Mouse (Mus musculus): ENCODE measurements at regions not wholly inside any gene's neighbourhood (a gene's known extent, or its start where the extent isn't known, plus 50 kb on each side); places are given as distances from the start of the nearest gene placed in this dataset.
"Not testable (repeated sequence)": the region's sequence is repeated elsewhere in the genome, so short reads cannot be mapped to it uniquely, and the experiment has no call there.

DNA sequence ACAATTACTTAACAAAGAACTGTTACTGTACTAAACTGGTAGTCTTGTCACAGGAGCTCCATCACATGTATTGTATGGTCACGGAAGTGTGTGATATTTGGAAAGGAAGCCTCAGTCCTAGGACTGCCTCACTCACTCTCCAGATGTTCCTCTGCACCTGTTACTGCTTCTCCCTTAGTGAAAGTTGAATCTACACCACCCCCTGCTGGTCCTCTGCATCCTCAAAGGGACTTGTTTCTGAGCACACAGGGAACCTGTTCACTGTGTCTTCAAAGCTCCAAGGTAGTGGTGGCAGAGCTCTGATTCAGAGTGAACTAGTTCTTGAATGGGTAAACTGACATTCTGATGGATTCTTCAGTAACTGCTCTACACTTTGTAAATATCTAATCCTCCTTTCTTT lies 391.7 kb upstream of the Zfp386 start:
- intact Hi-C loops (cut with DNase I): no loop called here
- Histone ChIP-seq H3K27ac (no peak overlapping the region), H3K4me3 (no peak overlapping the region)
- TF ChIP-seq CTCF (IDR thresholded peaks at IDR 0.05): no peak
- no peak for DNase-seq

DNA sequence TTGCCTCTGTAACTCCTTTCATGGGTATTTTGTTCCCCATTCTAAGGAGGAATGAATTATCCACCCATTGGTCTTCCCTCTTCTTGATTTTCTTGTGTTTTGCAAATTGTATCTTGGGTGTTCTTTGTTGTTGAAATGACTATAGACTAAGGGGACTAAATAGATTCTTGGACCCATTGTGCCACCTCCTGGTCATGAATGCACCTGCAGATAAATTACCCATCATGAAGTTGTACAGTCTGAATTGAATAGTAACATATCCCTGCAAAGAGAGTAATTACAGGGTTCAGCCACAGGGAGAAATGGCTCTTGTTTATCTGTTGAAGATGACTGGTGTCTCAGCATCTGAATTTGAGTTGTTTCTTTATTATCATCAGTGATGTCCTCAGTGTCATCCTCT lies 383.4 kb upstream of the Zfp386 start:
- DNase-seq; intact Hi-C loops (cut with DNase I); H3K4me3 ChIP-seq: not testable (repeated sequence)

DNA sequence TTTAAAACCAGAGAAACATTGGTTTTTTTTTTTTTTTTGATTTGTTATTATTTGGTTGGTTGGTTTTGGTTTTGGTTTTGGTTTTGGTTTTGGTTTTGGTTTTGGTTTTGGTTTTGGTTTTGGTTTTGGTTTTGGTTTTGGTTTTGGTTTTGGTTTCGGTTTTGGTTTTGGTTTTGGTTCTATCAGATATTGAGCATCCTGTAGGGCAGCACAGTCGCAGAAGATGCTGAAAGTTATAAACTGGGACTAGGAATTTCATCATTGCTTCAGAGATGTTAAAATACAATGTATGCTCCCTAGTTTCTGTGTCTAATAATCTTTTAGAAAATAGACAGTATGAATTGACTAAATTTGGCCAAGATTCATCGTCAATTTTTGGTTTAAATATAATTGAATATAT lies 375.8 kb upstream of the Zfp386 start:
- H3K4me3 ChIP-seq; H3K27ac ChIP-seq; intact Hi-C loops (cut with DNase I); DNase-seq: not testable (repeated sequence)

More for the DNA sequence above, 383.4 kb upstream of the Zfp386 start:
- H3K27ac ChIP-seq: not testable (repeated sequence)

DNA sequence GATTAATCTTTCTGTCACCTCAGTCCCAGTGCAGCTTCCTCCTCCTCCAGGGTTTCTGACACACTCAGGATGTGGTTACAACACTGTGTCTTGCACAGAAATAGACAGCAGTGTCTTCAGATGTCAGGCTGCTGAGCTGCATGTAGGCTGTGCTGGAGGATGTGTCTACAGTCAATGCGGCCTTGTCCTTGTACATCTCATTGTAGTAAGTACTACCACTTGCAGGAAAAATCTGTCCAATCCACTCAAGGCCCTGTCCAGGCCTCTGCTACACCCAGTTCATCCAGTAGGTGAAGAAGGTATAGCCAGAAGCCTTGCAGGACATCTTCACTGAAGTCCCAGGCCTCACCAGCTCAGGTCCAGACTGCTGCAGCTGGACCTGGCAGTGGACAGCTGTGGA lies 355.7 kb upstream of the Zfp386 start:
- H3K27ac ChIP-seq: no peak overlapping the region
- TF ChIP-seq CTCF (IDR thresholded peaks at IDR 0.05): no peak
- intact Hi-C loops (cut with DNase I): no loop called here

DNA sequence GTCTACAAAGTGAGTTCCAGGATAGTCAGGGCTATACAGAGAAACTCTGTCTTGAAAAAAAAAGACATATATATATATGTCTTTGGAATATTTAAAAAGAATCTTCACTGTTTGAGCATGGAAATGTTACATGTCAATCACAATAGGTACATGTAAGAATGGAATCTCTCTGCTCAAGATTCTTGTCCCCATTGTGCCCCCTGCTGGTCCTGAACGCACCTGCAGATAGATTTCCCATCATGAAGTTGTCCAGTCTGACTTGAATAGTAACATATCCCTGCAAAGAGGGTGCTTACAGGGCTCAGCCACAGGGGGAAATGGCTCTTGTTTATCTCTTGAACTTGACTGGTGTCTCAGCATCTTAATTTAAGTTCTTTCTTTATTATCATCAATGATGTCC lies 337.7 kb upstream of the Zfp386 start:
- intact Hi-C loops (cut with DNase I); DNase-seq; H3K27ac ChIP-seq; H3K4me3 ChIP-seq: not testable (repeated sequence)

More for the DNA sequence above, 355.7 kb upstream of the Zfp386 start:
- DNase-seq: no peak
- no peak overlapping the region for H3K4me3 ChIP-seq

DNA sequence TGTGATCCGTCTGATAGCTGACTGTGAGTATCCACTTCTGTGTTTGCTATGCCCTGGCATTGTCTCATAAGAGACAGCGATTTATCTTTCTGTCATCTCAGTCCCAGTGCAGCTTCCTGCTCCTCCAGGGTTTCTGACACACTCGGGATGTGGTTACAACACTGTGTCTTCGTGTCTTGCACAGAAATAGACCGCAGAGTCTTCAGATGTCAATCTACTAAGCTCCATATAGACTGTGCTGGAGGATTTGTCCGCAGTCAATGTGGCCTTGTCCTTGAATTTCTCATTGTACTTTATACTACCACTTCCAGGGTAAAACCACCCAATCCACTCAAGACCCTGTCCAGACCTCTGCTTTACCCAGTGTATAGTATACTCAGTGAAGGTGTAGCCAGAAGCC lies 305.5 kb upstream of the Zfp386 start:
- H3K4me3 ChIP-seq; intact Hi-C loops (cut with DNase I); DNase-seq; H3K27ac ChIP-seq: not testable (repeated sequence)

DNA sequence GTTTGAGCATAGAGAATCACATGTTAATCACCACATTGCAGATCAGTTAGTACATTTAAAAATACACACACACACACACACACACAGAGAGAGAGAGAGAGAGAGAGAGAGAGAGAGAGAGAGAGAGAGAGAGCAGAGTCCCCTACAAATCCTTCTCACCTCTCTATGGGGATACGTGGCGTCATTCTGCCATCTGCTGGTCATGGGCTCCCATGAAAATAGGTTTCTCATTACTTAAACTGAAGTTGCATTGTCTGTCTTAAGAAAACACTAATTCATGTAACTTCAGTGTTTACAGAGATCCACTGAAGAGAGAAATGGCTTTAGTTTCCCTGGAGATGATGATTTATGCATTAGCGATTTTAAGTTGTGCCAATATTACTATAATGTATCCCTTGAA lies 297.9 kb upstream of the Zfp386 start:
- DNase-seq; H3K27ac ChIP-seq; intact Hi-C loops (cut with DNase I); H3K4me3 ChIP-seq: not testable (repeated sequence)

DNA sequence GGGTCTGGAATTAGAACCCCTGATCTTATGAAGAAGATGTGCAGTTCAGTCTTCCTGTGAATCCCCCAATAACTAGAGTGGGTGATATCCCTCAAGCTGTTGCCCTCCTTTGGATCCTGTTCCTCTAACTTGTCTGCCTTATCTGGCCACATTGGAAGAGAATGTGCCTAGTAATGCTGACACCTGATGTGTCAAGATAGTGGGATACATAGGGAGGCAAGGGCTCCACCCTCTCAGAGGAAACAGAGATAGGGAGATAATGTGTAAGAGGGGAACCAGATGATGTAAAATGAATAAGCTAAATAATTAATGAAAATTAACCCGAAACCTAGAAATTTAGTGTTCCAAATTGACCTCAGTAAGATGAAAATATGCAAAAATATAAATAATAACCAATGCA lies 294.4 kb upstream of the Zfp386 start:
- intact Hi-C loops (cut with DNase I); DNase-seq; H3K4me3 ChIP-seq; H3K27ac ChIP-seq: not testable (repeated sequence)

DNA sequence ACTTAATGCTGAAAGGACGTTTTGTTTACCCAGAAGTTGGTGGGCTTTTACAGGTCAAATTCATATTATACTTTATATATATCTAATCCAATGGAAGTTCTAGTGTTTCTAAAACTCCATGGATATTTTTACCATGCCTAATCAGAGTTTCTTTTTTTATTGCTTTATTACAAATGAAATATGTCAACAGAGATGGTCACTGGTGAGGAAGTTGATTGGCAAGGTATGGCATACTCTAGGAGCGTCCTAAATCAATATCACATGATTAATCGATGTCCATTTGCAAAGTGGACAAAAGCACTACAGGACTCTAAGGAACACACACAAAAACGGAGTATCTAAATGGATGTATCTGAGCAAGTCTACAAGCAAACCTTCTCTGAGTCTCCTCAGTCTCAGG lies 290.0 kb upstream of the Zfp386 start:
- H3K4me3 ChIP-seq; H3K27ac ChIP-seq; DNase-seq; intact Hi-C loops (cut with DNase I): not testable (repeated sequence)

DNA sequence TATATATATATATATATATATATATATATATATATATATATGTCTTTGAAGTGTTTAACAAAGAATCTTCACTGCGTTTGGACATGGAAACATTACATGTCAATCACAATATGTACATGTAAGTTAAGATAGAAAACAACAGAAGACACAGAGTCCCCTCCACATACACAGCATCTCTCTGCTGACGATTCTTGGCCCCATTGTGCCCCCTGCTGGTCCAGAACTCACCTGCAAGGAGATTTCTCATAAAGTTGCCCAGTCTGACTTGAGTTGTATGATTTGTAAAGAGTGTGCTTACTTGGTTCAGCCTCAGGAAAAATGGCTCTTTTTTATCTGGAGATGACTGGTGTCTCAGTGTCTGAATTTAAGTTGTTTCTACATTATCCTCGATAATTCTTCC lies 288.5 kb upstream of the Zfp386 start:
- DNase-seq; H3K27ac ChIP-seq; intact Hi-C loops (cut with DNase I); H3K4me3 ChIP-seq: not testable (repeated sequence)

DNA sequence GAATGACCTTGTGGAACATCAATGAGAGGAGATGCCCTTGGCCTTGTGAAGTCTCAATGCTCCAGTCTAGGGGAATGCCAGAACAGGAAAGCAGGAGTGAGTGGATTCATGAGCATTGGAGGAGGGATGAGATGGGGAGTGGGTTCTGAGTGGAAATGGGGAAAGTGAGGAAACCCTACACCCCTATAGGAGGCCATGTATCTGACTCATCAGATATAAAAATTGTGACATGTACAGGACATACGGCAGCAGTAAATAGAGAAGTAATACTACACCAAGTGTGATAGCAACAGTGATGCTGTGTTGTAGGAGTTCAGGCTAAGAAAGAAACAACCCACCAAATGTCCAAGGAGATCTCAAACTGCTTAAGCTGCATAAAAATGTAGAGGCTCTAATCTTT lies 285.8 kb upstream of the Zfp386 start:
- intact Hi-C loops (cut with DNase I); H3K4me3 ChIP-seq; DNase-seq; H3K27ac ChIP-seq: not testable (repeated sequence)

DNA sequence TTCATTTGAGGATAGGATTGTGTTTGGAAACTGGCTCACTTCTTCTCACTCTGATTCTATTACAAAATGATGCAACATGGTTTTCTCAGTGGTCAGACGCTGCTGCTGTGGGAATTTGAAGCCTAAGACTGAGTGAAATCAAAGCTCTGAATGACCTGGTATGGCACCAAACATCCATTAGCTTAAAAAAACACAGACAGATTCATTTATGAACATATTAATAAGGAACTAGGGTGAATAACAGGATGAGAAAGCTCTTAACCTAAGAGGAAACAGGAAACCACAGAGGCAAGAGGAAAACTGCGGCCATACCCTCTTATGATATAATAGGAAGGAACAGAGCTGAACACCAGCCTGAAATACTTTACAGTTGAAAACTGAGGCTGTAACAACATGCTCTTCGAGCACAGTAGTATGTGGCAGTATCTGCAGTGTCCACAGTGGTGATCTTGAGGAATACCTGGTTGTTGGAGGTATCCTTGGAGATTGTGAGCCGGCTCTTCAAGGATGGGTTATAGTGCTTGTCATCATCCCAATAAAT lies 282.5 kb upstream of the Zfp386 start:
- DNase-seq; intact Hi-C loops (cut with DNase I); H3K4me3 ChIP-seq; H3K27ac ChIP-seq: not testable (repeated sequence)

DNA sequence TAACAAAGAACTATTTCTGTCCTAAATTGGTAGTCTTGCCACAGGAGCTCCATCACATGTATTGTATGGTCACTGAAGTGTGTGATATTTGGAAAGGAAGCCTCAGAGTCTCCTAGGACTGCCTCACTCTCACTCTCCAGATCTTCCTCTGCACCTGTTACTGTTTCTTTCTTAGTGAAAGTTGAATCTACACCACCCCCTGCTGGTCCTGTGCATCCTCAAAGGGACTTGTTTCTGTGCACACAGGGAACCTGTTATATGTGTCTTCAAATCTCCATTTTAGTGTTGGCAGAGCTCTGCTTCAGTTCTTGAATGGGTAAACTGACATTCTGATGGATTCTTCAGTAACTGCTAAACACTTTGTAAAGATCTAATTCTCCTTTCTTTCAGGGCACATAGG lies 276.3 kb upstream of the Zfp386 start:
- intact Hi-C loops (cut with DNase I); DNase-seq; H3K4me3 ChIP-seq; H3K27ac ChIP-seq: not testable (repeated sequence)

DNA sequence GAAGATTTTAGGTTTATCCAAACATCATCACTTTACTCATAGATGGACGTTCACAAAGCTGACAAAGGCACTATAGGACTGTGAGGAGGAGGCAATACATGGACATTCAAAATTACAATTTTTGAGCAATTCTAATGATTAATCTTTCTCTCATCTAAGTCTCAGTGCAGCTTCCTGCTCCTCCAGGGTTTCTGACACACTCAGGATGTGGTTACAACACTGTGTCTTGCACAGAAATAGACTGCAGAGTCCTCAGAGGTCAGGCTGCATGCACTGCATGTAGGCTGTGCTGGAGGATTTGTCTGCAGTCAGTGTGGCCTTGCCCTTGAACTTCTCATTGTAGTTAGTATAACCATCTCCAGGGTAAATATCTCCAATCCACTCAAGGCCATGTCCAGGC lies 257.2 kb upstream of the Zfp386 start:
- intact Hi-C loops (cut with DNase I); H3K27ac ChIP-seq; H3K4me3 ChIP-seq; DNase-seq: not testable (repeated sequence)

DNA sequence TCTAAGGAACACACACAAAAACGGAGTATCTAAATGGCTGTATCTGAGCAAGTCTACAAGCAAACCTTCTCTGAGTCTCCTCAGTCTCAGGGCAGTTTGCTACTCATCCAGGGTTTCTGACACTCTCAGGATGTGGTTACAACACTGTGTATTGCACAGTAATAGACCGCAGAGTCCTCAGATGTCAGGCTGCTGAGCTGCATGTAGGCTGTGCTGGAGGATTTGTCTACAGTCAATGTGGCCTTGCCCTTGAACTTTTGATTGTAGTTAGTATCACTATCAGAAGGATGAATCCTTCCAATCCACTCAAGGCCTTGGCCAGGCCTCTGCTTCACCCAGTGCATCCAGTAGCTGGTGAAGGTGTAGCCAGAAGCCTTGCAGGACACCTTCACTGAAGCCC lies 245.0 kb upstream of the Zfp386 start:
- DNase-seq; H3K4me3 ChIP-seq; H3K27ac ChIP-seq; intact Hi-C loops (cut with DNase I): not testable (repeated sequence)

DNA sequence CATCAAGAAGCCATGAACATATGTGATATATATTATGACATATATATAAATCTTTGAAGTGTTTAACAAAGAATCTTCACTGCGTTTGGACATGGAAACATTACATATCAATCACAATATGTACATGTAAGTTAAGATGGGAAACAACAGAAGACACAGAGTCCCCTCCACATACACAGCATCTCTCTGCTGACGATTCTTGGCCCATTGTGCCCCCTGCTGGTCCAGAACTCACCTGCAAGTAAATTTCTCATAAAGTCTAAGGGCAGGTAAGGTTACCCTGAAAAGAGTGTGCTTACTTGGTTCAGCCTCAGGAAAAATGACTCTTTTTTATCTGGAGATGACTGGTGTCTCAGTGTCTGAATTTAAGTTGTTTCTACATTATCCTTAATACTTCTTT lies 243.8 kb upstream of the Zfp386 start:
- H3K27ac ChIP-seq; H3K4me3 ChIP-seq; intact Hi-C loops (cut with DNase I); DNase-seq: not testable (repeated sequence)
